Mouse (Mus musculus): ENCODE data around the gene Ccnl1.

Gene Ccnl1

GRCm38 (mm10) chr3:65959416-65960001 lies 1.5 kb upstream of the Ccnl1 start:
- DNase-seq (ENCODE audit: extremely low spot score, low read depth, low spot score): no peak

GRCm38 (mm10) chr3:65958840-65959185 lies 764 bp upstream of the Ccnl1 start:
- DNase-seq (ENCODE audit: extremely low spot score, low read depth, low spot score): no peak

GRCm38 (mm10) chr3:65957271-65958101 lies 563 bp downstream of the Ccnl1 start:
- DNase-seq (ENCODE audit: extremely low spot score, low read depth, low spot score): no peak

DNA sequence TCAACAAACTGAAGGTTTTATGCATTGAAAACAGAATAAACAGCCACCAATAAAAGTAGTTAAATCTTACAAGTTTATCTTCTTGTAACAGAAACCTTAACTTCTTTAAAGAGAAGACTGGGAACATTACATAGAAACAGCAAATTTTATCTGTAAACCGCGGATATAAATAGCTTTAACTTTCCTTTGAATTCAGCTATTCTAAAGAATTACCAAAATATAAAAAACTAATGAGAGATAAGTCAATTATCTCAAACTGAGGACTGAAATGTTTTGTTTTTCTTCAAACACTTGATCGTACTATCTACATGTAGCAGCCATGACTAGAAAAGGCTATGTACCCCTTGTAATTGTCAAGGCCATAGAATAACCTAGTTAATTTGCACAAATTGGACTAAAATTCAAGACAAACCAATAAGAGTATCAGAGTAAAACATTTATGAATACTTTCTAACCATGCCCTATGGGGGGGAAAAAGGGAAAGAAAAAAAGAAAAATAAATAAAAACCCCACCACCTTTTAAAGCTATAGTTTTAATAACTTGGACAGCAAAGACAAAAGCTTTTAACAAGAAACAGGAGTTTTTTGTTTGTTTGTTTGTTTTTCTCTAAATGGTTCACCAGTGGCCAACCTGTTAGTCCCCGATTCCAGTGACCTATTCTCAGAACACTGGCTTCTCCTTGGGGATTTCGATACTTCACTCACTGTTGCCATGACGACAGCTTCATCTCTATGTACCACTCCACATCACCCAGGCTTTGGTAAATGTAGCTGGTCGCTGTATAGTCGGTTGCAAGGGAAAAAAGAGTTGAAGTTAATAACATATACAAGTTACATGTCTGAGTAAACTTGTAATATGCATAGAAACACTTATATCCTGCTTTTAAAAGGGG lies 3.3 kb downstream of the Ccnl1 start:
- DNase-seq (ENCODE audit: extremely low spot score, low read depth, low spot score): no peak

GRCm38 (mm10) chr3:65950831-65951365 lies 7.2 kb downstream of the Ccnl1 start:
- no peak for DNase-seq (ENCODE audit: extremely low spot score, low read depth, low spot score)

GRCm38 (mm10) chr3:65950304-65950703 lies 7.7 kb downstream of the Ccnl1 start:
- DNase-seq (ENCODE audit: extremely low spot score, low read depth, low spot score): no peak

DNA sequence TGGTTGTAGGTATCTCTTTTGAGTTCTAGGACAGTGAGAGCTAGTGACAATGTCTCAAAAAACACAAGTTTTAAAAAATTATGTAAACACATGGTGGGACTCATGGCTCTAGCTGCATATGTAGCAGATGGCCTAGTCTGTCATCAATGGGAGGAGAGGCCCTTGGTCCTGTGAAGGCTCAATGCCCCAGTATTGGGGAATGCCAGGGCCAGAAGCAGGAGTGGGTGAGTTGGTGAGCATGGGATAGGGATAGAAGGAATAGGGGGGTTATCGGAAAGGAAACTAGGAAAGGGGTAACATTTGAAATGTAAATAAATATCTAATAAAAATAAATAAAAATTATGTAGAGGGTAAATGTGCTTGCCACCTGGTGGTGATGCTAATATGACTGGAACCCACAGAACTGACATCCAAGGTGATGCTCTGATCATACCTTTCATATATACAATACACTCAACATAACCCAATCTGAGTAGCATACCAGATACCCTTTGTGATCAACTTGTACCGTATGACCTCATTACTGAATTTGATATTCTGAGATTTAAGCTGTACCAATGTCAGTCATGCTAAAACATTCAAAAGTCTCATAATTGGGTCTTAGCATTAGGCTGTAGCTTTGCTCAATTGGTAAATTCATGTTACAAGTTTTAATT lies 12.6 kb downstream of the Ccnl1 start:
- DNase-seq (ENCODE audit: extremely low spot score, low read depth, low spot score): no peak

- DNase-seq (ENCODE audit: extremely low spot score, low read depth, low spot score): no peak
These were observed 13.3 kb downstream of the Ccnl1 start for GRCm38 (mm10) chr3:65944713-65945112.

DNA sequence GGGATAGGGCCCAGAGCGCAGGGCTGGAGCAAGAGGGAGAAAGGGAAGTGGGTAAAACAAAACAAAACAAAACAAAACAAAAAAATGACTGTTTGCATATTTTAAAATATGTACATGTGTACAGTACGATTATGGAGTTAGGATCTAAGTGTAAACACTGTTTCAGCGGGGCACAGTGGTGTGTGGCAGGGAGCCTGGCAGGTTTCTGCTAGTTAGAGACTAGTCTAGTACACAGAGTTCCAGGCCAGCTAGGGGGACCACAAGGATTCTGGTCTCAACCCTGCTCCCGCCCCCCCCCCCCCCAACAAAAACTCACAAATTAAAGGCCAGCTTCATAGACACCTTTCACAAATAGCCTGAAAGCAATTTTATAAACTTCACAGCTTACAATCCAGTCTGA lies 14.6 kb downstream of the Ccnl1 start:
- no peak for DNase-seq (ENCODE audit: extremely low spot score, low read depth, low spot score)

DNA sequence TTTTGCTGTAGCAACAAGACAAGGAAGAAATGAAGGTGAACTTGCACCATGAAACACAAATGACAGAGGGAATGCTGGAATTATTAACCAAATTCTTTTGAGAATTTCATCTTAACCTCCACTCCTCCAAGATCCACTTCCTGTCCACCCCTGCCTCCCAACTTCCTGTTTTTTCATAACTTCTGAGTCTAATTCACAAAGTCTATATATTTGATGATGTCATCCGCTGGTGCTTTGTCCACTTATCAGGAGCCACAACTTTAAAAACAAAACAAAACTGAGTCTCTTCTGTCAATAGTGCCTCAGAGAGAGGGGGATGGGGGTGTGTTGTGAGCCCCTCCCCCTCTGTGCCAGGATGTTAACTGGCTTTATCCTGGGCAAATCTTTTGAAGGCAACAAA lies 17.0 kb downstream of the Ccnl1 start:
- DNase-seq (ENCODE audit: extremely low spot score, low read depth, low spot score): no peak

DNA sequence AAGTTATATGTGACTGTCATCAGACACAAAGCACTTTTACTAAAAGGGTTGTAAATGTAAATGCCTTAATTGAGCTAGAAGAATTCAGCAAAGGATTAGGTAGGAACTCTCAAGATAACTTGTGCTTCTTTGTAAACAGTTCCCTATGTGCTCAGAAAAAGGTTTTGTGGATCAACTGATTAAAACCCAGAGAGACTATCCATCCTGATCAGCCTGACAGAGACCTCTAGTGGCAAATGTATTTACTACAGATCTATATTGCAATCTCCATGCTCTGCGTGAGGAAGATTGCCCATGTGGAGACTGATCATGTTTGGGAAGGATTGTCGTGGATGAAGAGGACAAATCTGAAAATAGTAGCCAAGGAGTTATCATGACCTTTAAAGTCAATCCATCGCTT lies 19.8 kb downstream of the Ccnl1 start:
- no peak for DNase-seq (ENCODE audit: extremely low spot score, low read depth, low spot score)

GRCm38 (mm10) chr3:65936384-65936783 lies 21.7 kb downstream of the Ccnl1 start:
- no peak for DNase-seq (ENCODE audit: extremely low spot score, low read depth, low spot score)

- DNase-seq (ENCODE audit: extremely low spot score, low read depth, low spot score): no peak
These were observed 22.9 kb downstream of the Ccnl1 start for GRCm38 (mm10) chr3:65935153-65935552.

- no peak for DNase-seq (ENCODE audit: extremely low spot score, low read depth, low spot score)
These were observed 24.3 kb downstream of the Ccnl1 start for GRCm38 (mm10) chr3:65933726-65934125.

DNA sequence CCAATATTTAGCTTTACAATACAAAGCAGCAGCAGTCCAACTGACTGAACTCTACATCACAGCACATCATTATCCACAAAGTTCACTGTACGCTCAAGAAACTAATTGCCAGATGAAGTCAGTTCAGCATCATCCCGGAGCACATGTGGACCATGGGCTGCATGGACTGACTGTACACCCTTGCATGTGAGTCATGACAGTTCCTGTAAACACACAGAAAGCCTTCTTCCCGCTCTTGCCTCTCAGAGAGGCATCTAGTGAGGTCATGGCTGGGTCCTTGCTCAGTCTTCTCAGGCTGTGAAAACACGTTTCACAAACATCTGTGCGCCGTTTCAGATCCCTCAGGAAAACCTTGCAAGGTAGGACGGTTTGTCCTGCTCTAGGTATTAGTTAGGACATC lies 26.5 kb downstream of the Ccnl1 start:
- no peak for DNase-seq (ENCODE audit: extremely low spot score, low read depth, low spot score)

DNA sequence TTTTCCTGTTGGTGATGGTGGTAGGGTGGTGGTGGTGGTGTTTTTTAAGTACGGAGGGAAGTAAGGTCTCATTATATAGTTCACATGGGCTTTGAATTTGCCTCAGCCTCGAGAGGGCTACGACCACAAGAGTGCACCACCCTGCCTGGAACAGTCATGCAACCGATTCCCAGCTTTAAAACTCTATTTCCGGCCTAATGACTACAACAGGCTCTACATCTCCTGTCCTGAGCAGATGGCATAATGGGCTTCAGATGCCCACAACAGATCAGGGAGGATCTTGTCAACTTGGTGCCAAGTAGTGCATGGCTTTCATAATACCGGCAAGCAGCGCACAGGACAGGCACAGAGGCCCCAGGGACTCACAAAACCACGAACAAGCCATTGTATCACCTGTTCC lies 27.4 kb downstream of the Ccnl1 start:
- no peak for DNase-seq (ENCODE audit: extremely low spot score, low read depth, low spot score)

- DNase-seq (ENCODE audit: extremely low spot score, low read depth, low spot score): peak; percentile 85
These were observed 28.0 kb downstream of the Ccnl1 start for GRCm38 (mm10) chr3:65929821-65930633.

DNA sequence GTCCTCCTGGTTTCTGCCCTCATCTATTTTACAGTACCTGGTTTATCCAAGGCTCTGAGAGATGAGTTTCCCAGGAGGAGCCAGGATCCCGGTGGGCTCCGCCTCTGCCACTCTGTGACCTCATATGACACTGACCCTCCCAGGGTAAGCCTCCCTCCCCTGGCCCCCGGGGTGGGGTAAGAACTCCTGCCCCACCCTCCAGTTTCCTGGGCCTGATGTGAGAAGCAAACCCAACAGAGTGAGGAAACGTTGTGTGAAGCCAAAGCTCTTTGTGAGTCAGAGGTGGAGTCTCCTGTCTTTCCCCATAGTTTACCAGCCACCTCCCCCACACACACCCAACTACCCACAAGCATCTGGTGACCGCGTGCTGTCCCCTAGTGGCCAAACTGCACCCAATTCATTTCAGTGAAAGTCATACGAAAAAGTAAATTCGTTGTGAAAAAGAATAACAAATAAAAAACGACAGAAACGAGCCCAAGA lies 28.7 kb downstream of the Ccnl1 start:
- DNase-seq (ENCODE audit: extremely low spot score, low read depth, low spot score): peak; percentile 82

GRCm38 (mm10) chr3:65928614-65929272 lies 29.3 kb downstream of the Ccnl1 start:
- DNase-seq (ENCODE audit: extremely low spot score, low read depth, low spot score): no peak

Data from hindlimb bud, embryonic 11.5 days (tissue).